ENCODE assay signal across 11 mouse cellular contexts in the genomic region with DNA sequence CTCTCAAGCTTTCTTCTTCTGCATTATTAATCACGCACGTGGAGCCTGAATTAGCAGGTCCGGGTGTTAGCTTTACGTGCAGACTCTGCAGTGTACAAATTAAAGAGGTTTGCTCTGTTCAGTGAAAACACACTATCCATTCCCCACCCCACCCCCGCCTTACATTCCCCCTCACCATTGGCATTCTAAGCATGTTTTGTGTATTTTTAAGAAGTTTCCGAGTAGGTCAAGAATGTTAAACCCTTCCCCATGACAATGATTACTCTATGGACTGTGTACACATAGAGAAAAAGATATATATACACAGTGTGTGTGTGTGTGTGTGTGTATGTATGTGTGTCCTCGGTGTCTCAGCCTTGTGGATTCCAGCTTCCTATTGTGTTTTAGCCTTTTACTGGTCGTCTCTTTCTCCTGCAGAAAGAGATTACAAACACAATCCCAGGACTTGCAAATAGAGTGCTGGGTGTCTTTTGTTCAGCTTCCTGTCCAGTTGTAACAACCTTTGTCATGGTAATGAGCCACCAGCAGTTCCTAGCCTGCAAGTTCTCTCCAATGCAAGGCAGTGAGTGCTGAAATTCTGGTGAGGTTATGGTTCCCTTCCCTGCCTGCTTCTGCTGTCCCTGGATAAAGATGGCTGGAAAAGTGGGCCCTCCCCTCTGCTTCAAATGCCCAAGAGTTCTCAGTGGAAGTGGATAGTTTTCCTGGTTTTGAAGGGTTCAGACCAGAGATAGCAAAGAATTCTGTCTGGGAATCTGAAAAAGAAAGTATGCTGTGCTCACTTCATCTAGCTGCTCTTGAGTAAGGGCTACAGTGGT.
DNase-seq lines count a peak whose midpoint lies in the region; ATAC-seq lines count a peak whose summit lies in the region.
"Had no signal": no experiment of that assay in that cellular context is flagged by ENCODE, and none has a peak within 500 bp of the region (broad histone marks: within the 10 kb centered on the region; RNA-seq: fewer than 3 reads in every experiment).

No protein-coding gene starts in this region.

- peaks cover 17% of the 10 kb centered on the region; the same call in 1 of the 2 replicates for H3K4me1 ChIP-seq in megakaryocyte, embryonic 14.5 days
- peaks cover 53% of the 10 kb centered on the region for H3K4me1 ChIP-seq in forebrain, embryonic 10.5 days
- H3K4me1 ChIP-seq: limb, embryonic 15.5 days had no signal

- ATAC-seq in megakaryocyte, adult 5-6 weeks (ENCODE audit: poor library complexity, severe bottlenecking), result no peak

- WGBS in forebrain, embryonic 10.5 days, result 6% methylated on average over 8 of the region's 8 CpGs

- H3K27ac ChIP-seq in forebrain, embryonic 10.5 days, result peak overlapping the region; percentile 74
- H3K27ac ChIP-seq: embryonic facial prominence, embryonic 12.5 days; limb, embryonic 15.5 days had no signal

- peak; percentile 48 for DNase-seq in forebrain, embryonic 10.5 days (ENCODE audit: extremely low spot score, low spot score)
- peak; percentile 6 for DNase-seq in lung, postnatal 25 days (ENCODE audit: low spot score)
- DNase-seq in retina, postnatal 1 day, result peak; percentile 68
- no peak for DNase-seq in gastrocnemius, adult 18-20 months (ENCODE audit: low spot score)
- no peak for DNase-seq in cerebellum, adult 9-11 months
- DNase-seq in frontal cortex, adult 2 months (ENCODE audit: extremely low spot score in 1 of 2, low spot score in 1 of 2), result no peak
- DNase-seq: kidney, postnatal 10 days had no signal

- H3K4me3 ChIP-seq in megakaryocyte, embryonic 14.5 days (replicated peaks), result peak overlapping the region; percentile 78
- H3K4me3 ChIP-seq in forebrain, embryonic 10.5 days, result peak overlapping the region; percentile 22; the same call in 1 of the 2 replicates
- H3K4me3 ChIP-seq: embryonic facial prominence, embryonic 12.5 days; limb, embryonic 15.5 days had no signal

- peaks cover 13% of the 10 kb centered on the region for H3K27me3 ChIP-seq in megakaryocyte, embryonic 14.5 days (replicated peaks)
- peaks cover 64% of the 10 kb centered on the region for H3K27me3 ChIP-seq in forebrain, embryonic 10.5 days (ENCODE audit: poor library complexity, severe bottlenecking)
- H3K27me3 ChIP-seq: embryonic facial prominence, embryonic 12.5 days had no signal

- no peaks in the 10 kb centered on the region for H3K9me3 ChIP-seq in megakaryocyte, embryonic 14.5 days
- no peaks in the 10 kb centered on the region for H3K9me3 ChIP-seq in forebrain, embryonic 10.5 days
- H3K9me3 ChIP-seq: embryonic facial prominence, embryonic 12.5 days; limb, embryonic 15.5 days had no signal

- H3K36me3 ChIP-seq in megakaryocyte, embryonic 14.5 days (replicated peaks; ENCODE audit: low read length), result no peaks in the 10 kb centered on the region
- no peaks in the 10 kb centered on the region for H3K36me3 ChIP-seq in forebrain, embryonic 10.5 days (replicated peaks)
- H3K36me3 ChIP-seq: embryonic facial prominence, embryonic 12.5 days; limb, embryonic 15.5 days had no signal

Comparison
In these comparisons a context has a peak if more than half of its experiments do, and no peak if none do; other contexts are left out.
1. DNase-seq: peak in forebrain, embryonic 10.5 days (single experiment), lung, postnatal 25 days (single experiment) and retina, postnatal 1 day (single experiment); none in gastrocnemius, adult 18-20 months (single experiment), cerebellum, adult 9-11 months (single experiment) and frontal cortex, adult 2 months (0 of 2).